Mouse (Mus musculus): Measurements from ENCODE around the gene Krtap5-1. TPM values are rescaled to one million over a fixed set of nuclear protein-coding genes. Genes with fewer than 3 reads are reported as not detected.
"Not testable (repeated sequence)": the region's sequence is repeated elsewhere in the genome, so short reads cannot be mapped to it uniquely, and the experiment has no call there.

Krtap5-1 gene
- polyA plus RNA-seq, 1 experiment from 2014 or later: not detected

DNA sequence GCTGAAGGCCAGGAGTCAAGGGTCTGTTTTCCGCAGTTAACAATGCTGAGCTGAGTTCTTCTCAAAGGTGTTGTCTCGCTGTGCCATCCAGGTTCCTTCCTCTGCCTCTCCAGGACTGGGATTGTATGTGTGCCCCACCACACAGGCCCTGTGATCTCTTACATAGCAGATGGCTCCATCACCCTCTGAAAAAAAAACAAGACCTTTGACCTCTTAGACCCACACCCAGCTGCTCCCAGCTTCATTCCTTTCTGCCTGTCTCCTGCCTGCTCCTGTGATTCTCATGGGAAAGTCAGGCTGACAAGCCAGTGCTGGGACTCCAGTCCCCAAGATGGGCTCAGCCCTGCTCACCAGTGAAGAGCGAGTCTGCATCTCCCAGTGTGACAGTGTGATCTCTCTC, 31.6 kb upstream of the Krtap5-1 start:
- H3K4me1 ChIP-seq (ENCODE audit: control insufficient read depth, insufficient read depth, low read length): no peaks in the 10 kb centered on the region
- H3K27ac ChIP-seq (ENCODE audit: low read length): no peak overlapping the region
- no peak overlapping the region for H3K4me3 ChIP-seq (ENCODE audit: low read depth, low read length)
- no peaks in the 10 kb centered on the region for H3K36me3 ChIP-seq (ENCODE audit: control insufficient read depth, insufficient read depth, low read length)
- H3K9ac ChIP-seq (ENCODE audit: low read depth, low read length): no peak overlapping the region
- no peaks in the 10 kb centered on the region for H3K9me3 ChIP-seq (replicated peaks; ENCODE audit: control insufficient read depth, low read length, poor library complexity, severe bottlenecking)
- H3K4me2 ChIP-seq (ENCODE audit: low read length): no peak overlapping the region
- ATAC-seq: no peak
- 70% methylated on average over 3 of the region's 3 CpGs for WGBS
- no peaks in the 10 kb centered on the region for H3K27me3 ChIP-seq (ENCODE audit: control insufficient read depth, insufficient read depth, low read depth, low read length)

GRCm38 (mm10) chr7:142326714-142327445, 30.0 kb upstream of the Krtap5-1 start:
- H3K9me3 ChIP-seq (replicated peaks; ENCODE audit: control insufficient read depth, low read length, poor library complexity, severe bottlenecking): no peaks in the 10 kb centered on the region
- H3K27me3 ChIP-seq (ENCODE audit: control insufficient read depth, insufficient read depth, low read depth, low read length): no peaks in the 10 kb centered on the region
- ATAC-seq: no peak
- H3K4me1 ChIP-seq (ENCODE audit: control insufficient read depth, insufficient read depth, low read length): no peaks in the 10 kb centered on the region
- no peak overlapping the region for H3K27ac ChIP-seq (ENCODE audit: low read length)
- H3K4me2 ChIP-seq (ENCODE audit: low read length): no peak overlapping the region
- H3K4me3 ChIP-seq (ENCODE audit: low read depth, low read length): no peak overlapping the region
- no peaks in the 10 kb centered on the region for H3K36me3 ChIP-seq (ENCODE audit: control insufficient read depth, insufficient read depth, low read length)
- no peak overlapping the region for H3K9ac ChIP-seq (ENCODE audit: low read depth, low read length)
- whole genome bisulfite sequencing: 69% methylated on average over 9 of the region's 9 CpGs

GRCm38 (mm10) chr7:142323396-142324117, 26.6 kb upstream of the Krtap5-1 start:
- Histone ChIP-seq H3K9me3 (replicated peaks; ENCODE audit: control insufficient read depth, low read length, poor library complexity, severe bottlenecking) (no peaks in the 10 kb centered on the region), H3K4me2 (ENCODE audit: low read length) (no peak overlapping the region), H3K4me1 (ENCODE audit: control insufficient read depth, insufficient read depth, low read length) (no peaks in the 10 kb centered on the region), H3K36me3 (ENCODE audit: control insufficient read depth, insufficient read depth, low read length) (no peaks in the 10 kb centered on the region), H3K27me3 (ENCODE audit: control insufficient read depth, insufficient read depth, low read depth, low read length) (no peaks in the 10 kb centered on the region), H3K27ac (ENCODE audit: low read length) (no peak overlapping the region), H3K4me3 (ENCODE audit: low read depth, low read length) (no peak overlapping the region), H3K9ac (ENCODE audit: low read depth, low read length) (no peak overlapping the region)
- ATAC-seq: no peak
- WGBS: 89% methylated on average over 12 of the region's 12 CpGs

GRCm38 (mm10) chr7:142322641-142323040, 25.7 kb upstream of the Krtap5-1 start:
- Histone ChIP-seq H3K9me3 (replicated peaks; ENCODE audit: control insufficient read depth, low read length, poor library complexity, severe bottlenecking) (no peaks in the 10 kb centered on the region), H3K9ac (ENCODE audit: low read depth, low read length) (no peak overlapping the region), H3K36me3 (ENCODE audit: control insufficient read depth, insufficient read depth, low read length) (no peaks in the 10 kb centered on the region), H3K27me3 (ENCODE audit: control insufficient read depth, insufficient read depth, low read depth, low read length) (no peaks in the 10 kb centered on the region), H3K4me2 (ENCODE audit: low read length) (no peak overlapping the region), H3K27ac (ENCODE audit: low read length) (no peak overlapping the region), H3K4me1 (ENCODE audit: control insufficient read depth, insufficient read depth, low read length) (no peaks in the 10 kb centered on the region), H3K4me3 (ENCODE audit: low read depth, low read length) (no peak overlapping the region)
- ATAC-seq: no peak
- 95% methylated on average over 6 of the region's 6 CpGs for WGBS

DNA sequence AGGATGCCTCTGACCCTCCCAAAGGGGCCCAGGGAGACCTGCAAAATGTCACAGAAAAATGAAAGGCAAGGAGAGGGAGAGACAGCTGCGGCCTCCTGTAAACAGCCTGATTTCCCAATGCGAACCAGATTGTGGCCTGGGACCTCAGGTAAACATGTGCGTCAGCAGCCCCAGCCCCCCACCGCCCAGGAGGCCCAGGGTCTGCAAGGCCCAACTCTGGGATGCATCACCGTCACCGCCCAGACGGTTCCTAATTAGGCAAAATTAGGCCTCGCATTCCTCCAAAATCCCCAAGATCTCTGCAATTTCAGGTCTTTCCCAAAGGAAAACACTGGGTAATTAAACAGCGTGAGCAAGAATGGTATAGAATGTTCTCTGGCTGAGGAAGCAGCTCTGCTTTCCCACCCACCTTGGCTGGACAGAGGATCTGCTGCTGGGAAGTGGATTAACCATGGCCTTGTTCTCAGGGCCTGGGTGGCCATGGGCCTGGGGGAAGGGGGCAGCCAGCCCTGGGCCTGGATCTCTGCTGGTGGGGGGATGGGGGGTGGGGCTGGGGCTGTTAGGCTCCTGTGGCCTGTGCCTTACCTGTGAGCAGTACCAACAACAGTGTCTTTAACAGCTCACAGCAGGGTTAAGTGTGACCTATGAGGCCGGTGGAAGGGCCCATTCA, 24.9 kb upstream of the Krtap5-1 start:
- H3K9ac ChIP-seq (ENCODE audit: low read depth, low read length); H3K27ac ChIP-seq (ENCODE audit: low read length); H3K4me1 ChIP-seq (ENCODE audit: control insufficient read depth, insufficient read depth, low read length); H3K9me3 ChIP-seq (replicated peaks; ENCODE audit: control insufficient read depth, low read length, poor library complexity, severe bottlenecking); H3K36me3 ChIP-seq (ENCODE audit: control insufficient read depth, insufficient read depth, low read length); H3K4me3 ChIP-seq (ENCODE audit: low read depth, low read length); ATAC-seq; H3K27me3 ChIP-seq (ENCODE audit: control insufficient read depth, insufficient read depth, low read depth, low read length); H3K4me2 ChIP-seq (ENCODE audit: low read length): not testable (repeated sequence)
- 51% methylated on average over 3 of the region's 10 CpGs for WGBS

GRCm38 (mm10) chr7:142320906-142321305, 24.0 kb upstream of the Krtap5-1 start:
- Histone ChIP-seq H3K4me2 (ENCODE audit: low read length) (no peak overlapping the region), H3K9me3 (replicated peaks; ENCODE audit: control insufficient read depth, low read length, poor library complexity, severe bottlenecking) (no peaks in the 10 kb centered on the region), H3K27me3 (ENCODE audit: control insufficient read depth, insufficient read depth, low read depth, low read length) (no peaks in the 10 kb centered on the region), H3K36me3 (ENCODE audit: control insufficient read depth, insufficient read depth, low read length) (no peaks in the 10 kb centered on the region), H3K4me3 (ENCODE audit: low read depth, low read length) (no peak overlapping the region), H3K27ac (ENCODE audit: low read length) (no peak overlapping the region), H3K9ac (ENCODE audit: low read depth, low read length) (no peak overlapping the region), H3K4me1 (ENCODE audit: control insufficient read depth, insufficient read depth, low read length) (no peaks in the 10 kb centered on the region)
- 39% methylated on average over 2 of the region's 2 CpGs for WGBS
- no peak for ATAC-seq

GRCm38 (mm10) chr7:142319124-142319523, 22.2 kb upstream of the Krtap5-1 start:
- no peaks in the 10 kb centered on the region for H3K9me3 ChIP-seq (replicated peaks; ENCODE audit: control insufficient read depth, low read length, poor library complexity, severe bottlenecking)
- no peak overlapping the region for H3K27ac ChIP-seq (ENCODE audit: low read length)
- WGBS: 76% methylated on average over 11 of the region's 11 CpGs
- no peaks in the 10 kb centered on the region for H3K36me3 ChIP-seq (ENCODE audit: control insufficient read depth, insufficient read depth, low read length)
- H3K27me3 ChIP-seq (ENCODE audit: control insufficient read depth, insufficient read depth, low read depth, low read length): no peaks in the 10 kb centered on the region
- no peak overlapping the region for H3K4me3 ChIP-seq (ENCODE audit: low read depth, low read length)
- no peaks in the 10 kb centered on the region; the same call in 1 of the 2 replicates for H3K4me1 ChIP-seq (ENCODE audit: control insufficient read depth, insufficient read depth, low read length)
- no peak overlapping the region for H3K4me2 ChIP-seq (ENCODE audit: low read length)
- ATAC-seq: no peak
- no peak overlapping the region for H3K9ac ChIP-seq (ENCODE audit: low read depth, low read length)

DNA sequence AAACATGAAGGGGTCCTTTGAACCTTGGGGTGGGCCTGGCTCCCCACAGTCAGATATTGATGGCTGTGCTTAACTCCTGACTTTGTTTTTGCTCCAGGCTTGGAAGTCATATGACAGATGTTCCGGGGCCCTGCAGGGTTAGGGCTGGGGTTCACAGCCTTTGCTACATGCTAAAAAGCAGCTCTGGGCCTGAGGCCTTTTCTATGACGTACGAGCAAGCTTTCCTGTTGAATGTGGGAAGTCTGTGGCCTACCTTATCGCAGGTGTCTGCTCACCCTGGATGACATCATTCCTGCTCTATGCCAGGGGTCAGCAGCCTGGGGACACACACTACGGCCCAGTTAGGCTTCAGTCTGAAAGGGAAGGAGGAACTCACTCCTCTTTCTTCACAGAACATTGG, 20.3 kb upstream of the Krtap5-1 start:
- H3K4me2 ChIP-seq (ENCODE audit: low read length): no peak overlapping the region
- H3K4me1 ChIP-seq (ENCODE audit: control insufficient read depth, insufficient read depth, low read length): no peaks in the 10 kb centered on the region; the same call in 1 of the 2 replicates
- H3K27me3 ChIP-seq (ENCODE audit: control insufficient read depth, insufficient read depth, low read depth, low read length): no peaks in the 10 kb centered on the region
- no peak overlapping the region for H3K9ac ChIP-seq (ENCODE audit: low read depth, low read length)
- 85% methylated on average over 5 of the region's 5 CpGs for WGBS
- H3K9me3 ChIP-seq (replicated peaks; ENCODE audit: control insufficient read depth, low read length, poor library complexity, severe bottlenecking): no peaks in the 10 kb centered on the region
- no peaks in the 10 kb centered on the region for H3K36me3 ChIP-seq (ENCODE audit: control insufficient read depth, insufficient read depth, low read length)
- no peak for ATAC-seq
- H3K27ac ChIP-seq (ENCODE audit: low read length): no peak overlapping the region
- no peak overlapping the region for H3K4me3 ChIP-seq (ENCODE audit: low read depth, low read length)

GRCm38 (mm10) chr7:142316558-142316957, 19.6 kb upstream of the Krtap5-1 start:
- H3K27ac ChIP-seq (ENCODE audit: low read length): no peak overlapping the region
- H3K9me3 ChIP-seq (replicated peaks; ENCODE audit: control insufficient read depth, low read length, poor library complexity, severe bottlenecking): no peaks in the 10 kb centered on the region
- H3K4me3 ChIP-seq (ENCODE audit: low read depth, low read length): no peak overlapping the region
- no peak overlapping the region for H3K9ac ChIP-seq (ENCODE audit: low read depth, low read length)
- no peak overlapping the region for H3K4me2 ChIP-seq (ENCODE audit: low read length)
- ATAC-seq: peak; percentile 59
- no peaks in the 10 kb centered on the region for H3K36me3 ChIP-seq (ENCODE audit: control insufficient read depth, insufficient read depth, low read length)
- no peaks in the 10 kb centered on the region for H3K27me3 ChIP-seq (ENCODE audit: control insufficient read depth, insufficient read depth, low read depth, low read length)
- no peaks in the 10 kb centered on the region; the same call in 1 of the 2 replicates for H3K4me1 ChIP-seq (ENCODE audit: control insufficient read depth, insufficient read depth, low read length)
- WGBS: 52% methylated on average over 6 of the region's 6 CpGs

Data from midbrain, embryonic 16.5 days (tissue).